Mouse (Mus musculus) layer of hippocampus, adult 9-11 months (tissue): Measurements from ENCODE around the gene Micu2.
"Not testable (repeated sequence)": the region's sequence is repeated elsewhere in the genome, so short reads cannot be mapped to it uniquely, and the experiment has no call there.

Experiments used
- DNase-seq: peaks from one replicate; pipeline ENCODE4 v3.0.0; 2022

Micu2 gene

DNA sequence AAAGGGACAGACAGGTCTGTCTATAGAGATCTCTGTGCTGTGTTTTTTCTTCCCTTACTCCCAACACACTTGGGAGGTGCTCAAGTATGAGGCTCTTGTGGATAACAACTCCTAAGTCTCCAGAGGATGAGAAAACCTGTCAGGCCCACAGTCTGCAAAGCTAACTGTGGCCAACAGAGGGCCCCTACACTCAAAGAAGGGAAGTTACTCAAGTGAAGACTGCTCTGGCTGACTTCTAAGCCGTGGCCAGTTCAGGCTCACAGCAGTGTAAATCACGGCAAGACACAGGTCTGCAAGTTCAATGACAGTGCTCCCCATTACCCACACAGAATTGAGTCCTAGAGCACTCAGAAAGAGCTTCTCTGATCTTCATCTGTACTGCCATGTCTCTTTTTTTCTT, 48.0 kb downstream of the Micu2 start:
- DNase-seq, result no peak

DNA sequence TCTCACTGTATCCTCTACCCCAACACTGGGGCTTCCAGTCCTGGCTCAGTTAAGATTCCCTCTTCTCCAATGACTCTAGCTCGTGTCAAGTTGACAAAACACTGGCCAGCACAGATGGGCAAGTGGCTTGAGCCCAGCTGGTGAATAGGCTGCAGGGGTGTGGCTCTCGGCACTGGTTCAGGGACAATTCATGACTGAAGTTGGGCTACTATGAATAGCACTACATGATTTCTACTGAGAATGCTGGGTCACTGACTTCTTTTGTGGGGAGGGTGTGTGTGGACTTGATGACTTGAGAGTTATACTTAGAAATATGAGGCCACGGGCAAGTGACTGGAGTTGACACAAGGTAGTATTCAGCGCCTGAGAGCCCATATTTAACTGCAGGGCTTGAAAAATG, 53.2 kb downstream of the Micu2 start:
- DNase-seq, result no peak

DNA sequence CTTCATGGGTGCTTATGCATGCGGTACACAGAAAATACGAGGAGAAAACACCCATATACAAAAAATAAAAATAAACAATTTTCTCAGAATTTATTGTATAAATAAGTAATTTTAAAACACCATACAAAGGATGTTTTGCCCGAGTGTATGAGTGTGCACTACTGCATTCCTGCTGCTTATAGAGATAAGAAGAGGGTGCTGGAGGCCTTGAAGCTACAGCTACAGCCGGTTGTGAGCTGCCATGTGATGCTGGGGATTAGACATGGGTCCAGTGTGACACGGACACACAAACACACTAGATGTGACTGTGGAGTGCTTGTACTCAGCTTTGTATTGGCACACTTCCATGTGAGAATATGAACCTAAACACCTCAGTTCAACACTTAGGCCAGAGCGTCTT, 61.8 kb downstream of the Micu2 start:
- DNase-seq, result no peak

DNA sequence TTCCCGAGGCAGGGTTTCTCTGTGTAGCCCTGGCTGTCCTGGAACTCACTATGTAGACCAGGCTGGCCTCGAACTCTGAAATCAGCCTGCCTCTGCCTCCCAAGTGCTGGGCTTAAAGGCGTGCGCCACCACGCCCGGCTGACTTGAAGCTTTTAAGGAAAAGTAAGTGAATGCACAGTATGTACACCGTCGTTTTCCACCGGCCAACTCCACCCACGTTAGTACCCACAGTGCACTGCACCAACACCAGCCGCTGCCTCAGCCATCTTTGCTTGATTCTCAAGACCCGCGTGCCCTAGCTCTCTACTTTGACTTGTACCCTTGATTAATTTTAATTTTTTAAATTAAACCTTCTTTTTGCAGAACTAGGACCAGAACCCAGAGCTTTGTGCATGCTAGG, 64.4 kb downstream of the Micu2 start:
- DNase-seq, result no peak

DNA sequence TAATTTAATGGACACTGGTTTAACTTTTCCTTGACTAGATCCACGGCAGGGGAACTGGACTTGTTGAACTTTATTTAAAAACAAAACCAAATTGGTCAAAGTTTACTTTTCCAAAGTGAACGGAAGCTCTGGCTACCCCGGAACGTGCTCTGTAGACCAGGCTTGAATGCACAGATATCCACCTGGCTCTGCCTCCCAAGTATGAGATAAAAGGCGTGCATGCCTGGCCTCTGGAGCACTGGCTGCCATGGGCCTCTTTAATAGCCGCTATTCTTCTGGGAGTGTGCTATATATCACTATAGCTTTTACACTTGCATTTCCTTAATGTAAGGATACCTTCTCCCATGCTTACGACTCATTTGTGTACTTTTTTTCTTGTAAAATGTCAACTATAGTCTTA, 65.5 kb downstream of the Micu2 start:
- DNase-seq, result no peak

DNA sequence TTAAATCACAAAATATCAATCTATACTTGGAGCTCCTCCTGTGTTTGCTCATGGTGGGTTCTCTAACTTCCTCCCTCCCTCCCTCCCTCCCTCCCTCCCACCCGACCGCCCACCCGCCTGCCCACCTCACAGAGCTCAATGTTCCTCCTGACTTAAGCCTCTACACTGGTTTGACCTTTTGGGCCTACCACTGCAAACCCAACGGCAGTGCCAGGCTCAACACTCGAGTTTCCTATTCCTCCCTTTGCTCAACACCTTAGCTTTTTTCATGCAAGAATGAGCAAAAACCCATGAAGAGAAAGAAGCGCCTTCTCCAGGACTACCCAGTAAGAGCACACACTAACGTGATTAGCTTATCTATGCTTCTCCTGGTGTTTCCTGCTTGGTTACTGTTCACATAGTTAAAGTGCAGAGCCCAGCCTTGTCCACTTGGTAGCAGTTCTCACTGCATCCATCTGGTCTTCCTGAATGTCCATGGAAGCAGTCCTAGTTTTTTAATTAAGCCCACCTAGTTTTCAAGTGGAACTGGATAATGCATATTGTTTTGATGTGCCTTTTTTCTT, 66.1 kb downstream of the Micu2 start:
- no peak for DNase-seq

DNA sequence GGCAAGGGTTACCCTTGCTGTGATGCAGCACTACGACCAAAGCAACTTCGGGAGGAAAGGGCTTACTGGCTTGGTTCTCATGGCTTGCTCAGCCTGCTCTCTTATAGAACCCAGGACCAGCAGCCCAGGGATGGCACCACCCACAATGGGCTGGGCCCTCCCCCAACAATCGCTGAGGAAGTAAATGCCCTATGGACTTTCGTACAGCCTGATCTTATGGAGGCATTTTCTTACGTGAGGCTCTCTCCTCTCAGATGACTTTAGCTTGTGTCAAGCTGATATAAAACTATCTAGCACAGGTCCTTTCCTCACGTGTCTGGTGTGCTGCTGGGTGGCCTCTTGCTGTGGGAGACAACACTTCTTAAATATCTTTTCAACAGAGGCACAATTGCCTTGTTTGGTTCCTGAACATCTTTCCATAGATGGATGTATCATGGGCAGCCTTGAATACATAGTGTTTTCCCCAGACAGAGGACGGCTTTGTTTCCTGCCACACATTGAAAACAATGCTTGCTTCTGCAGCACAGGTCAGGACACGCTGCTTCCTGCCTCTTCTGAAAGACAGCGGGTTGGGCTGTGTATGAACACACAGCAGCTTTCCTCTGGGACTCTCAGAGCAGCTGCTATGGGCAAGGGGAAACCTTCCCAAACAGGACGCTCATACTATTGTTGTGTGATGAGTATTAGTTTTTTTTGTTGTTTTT, 77.5 kb downstream of the Micu2 start:
- peak; percentile 66 for DNase-seq

DNA sequence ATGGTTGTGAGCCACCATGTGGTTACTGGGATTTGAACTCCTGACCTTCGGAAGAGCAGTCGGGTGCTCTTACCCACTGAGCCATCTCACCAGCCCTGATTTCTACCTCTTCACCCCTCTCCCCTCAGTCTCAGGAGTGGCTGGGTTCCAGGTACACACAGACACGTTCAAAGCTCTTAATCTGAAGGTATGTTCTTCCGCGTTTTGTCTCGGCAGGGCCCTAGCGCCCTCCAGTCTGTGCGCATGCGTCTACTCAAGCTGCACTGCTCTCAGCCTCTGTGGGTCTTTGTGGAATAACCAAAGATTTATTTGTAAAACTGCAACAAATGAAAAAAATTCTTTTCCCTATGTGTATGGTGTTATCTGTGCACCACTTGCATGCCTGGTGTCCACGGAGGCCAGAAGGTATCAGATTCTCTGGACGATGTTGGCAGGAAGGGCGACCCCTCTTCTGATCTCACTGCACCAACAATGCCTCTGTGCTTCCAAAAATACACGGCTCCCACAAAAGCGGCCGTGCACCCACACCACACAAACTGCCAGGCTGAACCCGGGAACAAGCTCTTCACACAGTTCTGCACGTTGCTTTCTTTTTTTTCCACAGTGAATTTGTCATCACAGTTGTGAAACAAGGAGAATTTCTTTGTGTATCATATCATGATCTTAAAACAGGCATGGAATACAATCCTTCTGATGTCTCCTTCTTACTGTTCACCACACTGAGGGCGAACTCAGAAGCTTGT, 78.3 kb downstream of the Micu2 start:
- peak; percentile 37 for DNase-seq

DNA sequence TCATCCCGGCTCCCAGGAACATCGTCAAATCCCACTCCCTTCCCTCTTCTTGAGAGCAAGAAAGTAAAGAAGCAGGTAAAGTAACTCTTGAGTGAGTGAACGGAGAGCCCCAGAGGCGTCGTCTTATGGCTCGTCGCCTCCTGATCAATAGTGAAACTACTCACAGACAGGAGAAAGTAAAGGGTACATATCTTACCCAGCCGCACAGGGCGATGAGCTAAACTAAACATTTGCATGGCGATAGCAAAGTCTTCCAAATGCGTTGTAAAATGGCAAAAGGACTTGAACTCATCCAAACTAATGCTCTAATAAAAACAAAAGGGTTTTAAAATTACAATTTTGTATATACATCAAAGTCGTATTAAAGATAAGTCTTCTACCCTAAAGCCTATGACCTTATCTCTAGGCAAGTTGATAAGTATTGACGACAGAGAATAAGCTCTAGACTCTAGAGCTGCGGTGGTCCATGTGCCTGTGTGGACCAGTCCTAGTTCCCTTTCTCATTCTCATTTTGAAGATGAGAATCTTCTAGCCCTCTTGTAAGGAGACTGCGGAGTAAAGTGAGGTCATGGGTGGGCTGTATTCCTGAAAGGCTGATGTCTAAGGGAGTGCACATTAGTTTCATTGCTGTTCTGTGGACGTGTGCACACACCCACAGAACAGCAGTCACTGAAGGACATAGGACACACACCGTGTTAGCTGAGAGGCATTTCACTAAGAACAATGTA, 79.8 kb downstream of the Micu2 start:
- no peak for DNase-seq

DNA sequence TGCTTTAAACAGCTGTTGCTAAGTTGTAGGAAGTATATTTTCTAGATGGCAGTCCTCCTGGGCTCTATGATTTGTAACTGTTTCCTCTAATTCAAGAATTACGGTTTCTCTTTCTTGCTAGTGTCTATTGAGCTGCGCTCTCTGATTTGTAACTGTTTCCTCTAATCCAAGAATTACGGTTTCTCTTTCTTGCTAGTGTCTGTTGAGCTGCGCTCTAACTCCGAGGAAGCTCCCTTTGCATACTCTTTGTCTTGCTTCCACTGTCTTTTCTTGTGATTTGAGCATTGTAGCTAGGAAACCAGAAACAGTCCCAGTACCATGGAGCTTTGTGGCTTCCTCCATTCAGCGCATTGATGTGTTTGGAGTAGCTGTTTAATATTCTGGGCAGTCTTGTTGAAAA, 83.7 kb downstream of the Micu2 start:
- DNase-seq, result no peak

DNA sequence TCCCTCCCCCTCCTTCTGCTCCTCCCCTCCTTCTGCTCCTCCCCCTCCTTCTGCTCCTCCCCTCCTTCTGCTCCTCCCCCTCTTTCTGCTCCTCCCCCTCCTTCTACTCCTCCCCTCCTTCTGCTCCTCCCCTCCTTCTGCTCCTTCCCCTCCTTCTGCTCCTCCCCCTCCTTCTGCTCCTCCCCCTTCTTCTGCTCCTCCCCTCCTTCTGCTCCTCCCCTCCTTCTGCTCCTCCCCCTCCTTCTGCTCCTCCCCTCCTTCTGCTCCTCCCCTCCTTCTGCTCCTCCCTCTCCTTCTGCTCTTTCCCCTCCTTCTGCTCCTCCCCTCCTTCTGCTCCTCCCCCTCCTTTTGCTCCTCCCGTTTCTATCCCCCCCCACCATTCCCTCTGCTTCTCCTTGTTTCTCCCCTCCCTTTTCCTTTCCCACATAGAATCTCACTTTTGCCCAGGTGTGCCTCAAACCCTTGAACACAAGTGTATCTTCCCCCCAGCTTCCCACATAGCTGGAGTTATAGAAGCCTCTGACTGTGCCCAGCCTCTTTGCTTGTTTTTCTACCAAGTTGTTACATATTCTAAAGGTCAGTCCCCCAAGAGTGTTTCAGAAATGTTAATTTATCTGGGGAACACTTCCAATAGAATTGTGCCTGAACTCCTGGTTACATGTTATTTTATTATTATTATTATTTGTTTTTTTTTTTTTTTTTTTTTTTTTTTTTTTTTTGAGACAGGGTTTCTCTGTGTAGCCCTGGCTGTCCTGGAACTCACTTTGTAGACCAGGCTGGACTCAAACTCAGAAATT, 86.7 kb downstream of the Micu2 start:
- not testable (repeated sequence) for DNase-seq

DNA sequence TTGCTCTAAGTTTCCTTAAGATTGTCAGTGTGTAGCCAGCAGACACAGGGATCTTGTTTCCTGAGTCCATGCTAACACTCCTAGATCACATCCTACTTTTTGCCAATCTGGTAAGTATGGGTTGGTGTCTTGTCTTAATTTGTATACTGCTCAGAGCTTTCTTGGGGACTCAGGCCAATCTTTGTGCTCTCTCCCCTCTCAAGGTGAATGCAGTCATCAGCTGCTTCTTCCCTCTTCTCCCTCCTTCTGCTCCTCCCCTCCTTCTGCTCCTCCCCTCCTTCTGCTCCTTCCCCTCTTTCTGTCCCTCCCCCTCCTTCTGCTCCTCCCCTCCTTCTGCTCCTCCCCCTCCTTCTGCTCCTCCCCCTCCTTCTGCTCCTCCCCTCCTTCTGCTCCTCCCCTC, 87.3 kb downstream of the Micu2 start:
- not testable (repeated sequence) for DNase-seq

DNA sequence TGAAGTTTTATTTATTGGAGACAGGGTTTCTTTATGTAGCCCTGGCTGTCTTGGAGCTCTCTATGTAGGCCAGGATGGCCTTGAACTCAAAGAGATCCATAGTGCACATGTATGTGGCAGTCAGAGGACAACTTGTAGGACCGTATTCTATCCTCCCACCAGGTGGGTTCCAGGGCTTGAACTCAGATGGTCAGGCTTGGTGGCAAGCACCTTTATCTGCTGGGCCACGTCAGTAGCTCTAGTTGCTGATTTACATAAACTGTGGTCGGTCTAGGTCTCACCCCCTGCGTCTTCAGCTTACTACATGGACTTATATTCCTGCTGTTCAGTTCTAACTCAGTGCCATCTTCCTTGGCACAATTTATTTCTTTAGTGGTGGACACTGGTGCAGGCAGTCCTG, 87.7 kb downstream of the Micu2 start:
- no peak for DNase-seq

DNA sequence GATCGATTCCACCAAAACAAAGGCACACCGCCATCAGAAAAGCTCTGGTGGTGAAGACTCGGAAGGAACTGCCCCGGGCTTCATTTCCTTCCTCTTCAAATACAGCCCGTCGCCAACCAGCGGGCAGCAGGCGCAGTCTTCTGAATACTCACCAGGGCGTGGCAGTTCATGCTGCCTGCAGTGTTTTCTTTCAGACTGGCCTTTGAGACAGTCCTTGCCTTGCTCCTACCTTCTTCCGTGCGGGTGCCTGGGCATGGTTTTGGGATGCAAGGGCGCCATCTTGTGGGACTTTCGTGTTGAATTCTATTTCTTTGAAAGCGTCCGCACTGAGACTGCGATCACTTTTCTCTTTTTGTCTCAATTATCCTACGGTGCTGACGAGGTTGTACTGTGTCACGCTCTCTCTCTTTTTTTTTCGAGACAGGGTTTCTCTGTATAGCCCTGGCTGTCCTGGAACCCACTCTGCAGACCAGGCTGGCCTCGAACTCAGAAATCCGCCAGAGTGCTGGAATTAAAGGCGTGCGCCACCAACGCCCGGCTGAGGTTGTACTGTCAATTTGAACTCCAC, 88.5 kb downstream of the Micu2 start:
- peak; percentile 81 for DNase-seq

DNA sequence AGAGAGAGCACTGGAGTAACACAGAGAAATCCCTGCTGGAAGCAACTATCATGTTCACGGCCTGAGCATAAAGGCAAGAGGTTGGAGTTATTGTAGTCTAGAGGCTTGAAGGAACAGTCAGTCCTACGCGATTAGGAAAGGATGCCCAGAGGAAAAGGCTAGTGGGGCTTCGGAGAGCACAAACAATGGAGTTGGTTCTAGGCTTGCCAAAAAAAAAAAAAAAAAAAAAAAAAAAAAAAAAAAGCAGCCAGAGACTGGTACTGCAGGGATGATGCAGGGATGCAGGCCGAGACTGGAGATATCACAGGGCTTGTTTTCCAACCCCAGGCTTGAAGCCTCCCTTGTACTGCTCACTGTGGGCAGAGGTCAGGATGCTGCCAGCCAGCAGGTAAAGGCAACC, 89.8 kb downstream of the Micu2 start:
- DNase-seq, result peak; percentile 34

DNA sequence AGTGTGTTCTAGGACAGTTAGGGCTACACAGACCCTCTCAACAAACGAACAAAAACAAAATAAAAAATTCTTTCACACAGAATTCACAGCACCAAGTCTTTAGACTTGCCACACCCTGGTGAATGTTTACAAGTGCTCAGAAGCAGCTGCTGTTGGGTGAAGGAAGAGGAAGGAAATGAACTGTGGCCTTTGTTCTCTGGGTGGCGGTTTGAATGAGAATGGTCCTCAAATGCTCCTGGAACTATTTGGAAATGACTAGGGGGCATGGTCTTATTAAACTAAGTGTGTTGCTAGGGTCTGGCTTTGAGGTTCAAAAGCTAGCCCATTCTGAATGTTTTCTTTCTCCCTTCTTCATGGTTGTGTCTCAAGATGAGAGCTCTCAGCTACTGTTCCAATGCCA, 90.6 kb downstream of the Micu2 start:
- DNase-seq, result no peak

DNA sequence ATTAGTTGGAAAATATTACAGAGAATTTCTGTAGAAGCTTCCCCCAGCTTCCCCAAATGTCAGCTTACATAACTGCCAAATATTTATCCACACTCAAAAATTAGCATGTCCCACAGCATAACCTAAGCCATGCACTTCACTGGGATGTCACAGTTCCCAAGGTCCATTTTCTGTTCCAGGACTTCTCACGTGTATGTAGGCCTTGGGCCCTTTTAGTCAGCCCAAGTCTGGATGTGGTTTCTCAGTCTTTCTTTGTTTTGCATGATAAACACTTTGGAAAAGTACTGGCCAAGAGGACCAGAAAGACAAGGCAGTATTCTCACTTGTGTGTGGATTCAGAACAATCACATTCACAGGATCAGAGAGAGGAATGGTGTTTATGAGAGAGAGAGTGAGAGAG, 97.1 kb downstream of the Micu2 start:
- DNase-seq, result no peak

DNA sequence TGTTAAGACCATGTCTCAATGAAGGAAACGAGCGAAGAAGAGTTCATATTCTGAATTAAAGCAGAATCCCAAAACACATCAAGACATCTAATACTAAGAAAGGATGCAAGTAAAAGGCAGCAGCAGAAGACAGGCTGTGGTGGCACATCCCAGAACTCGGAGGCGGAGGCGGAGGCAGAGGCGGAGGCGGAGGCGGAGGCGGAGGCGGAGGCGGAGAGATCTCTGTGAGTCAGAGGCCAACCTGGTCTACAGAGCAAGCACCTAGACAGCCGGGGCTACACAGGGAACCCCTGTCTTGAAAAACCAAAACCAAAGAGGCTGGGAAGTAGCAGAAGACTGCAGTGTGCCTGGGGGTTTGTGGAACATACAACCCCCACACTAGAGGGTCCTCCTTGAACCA, 102.2 kb downstream of the Micu2 start:
- no peak for DNase-seq

DNA sequence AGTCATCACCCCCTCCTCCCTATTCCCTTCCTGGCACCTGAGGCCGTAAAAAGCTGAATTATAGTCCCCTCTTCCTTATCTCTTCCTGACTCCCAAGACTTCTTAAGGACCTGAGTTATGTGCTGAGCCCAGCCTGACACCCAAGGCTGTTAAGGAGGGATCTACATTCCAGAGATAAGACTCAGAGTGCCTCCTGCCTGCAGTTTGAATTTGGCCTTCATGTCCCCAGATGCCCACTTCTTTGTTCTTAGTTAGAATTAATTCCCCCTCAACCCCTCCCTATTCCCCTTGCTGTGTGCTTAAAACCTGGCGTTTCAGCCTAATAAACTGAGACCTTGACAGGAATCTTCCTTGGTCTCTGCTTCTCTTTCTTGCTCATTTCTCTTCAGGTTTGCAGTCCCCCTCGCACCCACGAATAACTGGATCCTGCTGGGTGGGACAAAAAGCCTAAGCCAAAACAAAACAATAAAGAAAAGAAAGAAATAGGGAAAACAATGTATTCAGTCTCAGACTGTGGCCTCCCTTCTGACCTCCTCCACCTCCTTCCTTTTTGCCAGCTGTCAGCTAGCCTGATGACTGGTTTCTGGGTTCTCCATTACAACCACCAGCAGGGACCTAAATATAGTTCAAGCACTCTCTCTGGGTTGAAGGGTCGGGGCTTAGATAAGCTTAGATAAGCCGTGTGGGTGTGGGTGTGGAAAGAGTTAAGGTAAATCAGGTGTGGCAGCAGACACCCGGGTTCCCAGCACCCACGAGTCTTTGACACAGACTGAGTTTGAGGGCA, 102.8 kb downstream of the Micu2 start:
- not testable (repeated sequence) for DNase-seq

DNA sequence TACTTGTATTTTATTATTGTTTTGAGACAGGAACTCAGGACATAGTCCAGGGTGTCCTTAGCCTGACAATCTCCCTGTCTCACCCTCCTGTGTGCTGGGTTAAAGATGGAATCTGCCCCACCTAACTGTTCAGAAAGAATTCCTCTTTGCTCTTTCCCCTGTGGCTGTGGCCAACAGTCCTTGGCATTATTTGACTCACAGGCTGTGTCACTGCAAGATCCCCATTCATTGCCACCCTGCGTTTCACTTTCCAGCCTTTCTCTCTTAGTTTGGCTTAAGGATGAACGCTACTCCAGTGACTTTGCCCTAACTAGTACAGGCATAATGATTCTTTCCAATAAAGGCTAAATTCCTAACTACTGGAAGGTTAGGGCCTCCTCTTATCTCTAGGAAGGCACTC, 104.7 kb downstream of the Micu2 start:
- no peak for DNase-seq

DNA sequence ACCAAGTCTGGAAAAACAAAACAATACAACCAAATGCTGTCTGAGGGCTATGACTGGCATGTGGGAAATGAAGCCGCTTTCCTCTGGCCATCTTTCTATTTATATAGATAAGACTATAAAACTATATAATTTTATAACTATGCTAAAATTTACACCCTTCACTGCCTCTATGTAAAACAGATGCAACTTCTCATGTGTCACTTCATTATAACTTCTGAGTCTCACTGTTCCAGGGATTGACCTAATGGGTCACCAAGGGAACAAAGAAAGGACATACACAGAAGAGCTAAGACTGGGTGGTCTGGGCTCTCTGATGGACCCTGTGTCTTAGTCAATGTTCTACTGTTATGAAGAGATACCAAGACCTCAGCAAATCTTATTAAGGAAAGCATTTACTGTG, 106.1 kb downstream of the Micu2 start:
- no peak for DNase-seq
